Mouse (Mus musculus) cerebellum, adult 2 months (tissue): ENCODE results near the gene Prkag2.

Experiments used
- CTCF ChIP-seq: fragments of 200-500 bp; IDR thresholded peaks from 2 replicates; pipeline ENCODE4 v1.5.1; 2011; ENCODE audit warnings: low read depth, mild to moderate bottlenecking, control low read depth, low read length, moderate library complexity, borderline replicate concordance; ENCODE audit not compliant: insufficient read depth
- POLR2A ChIP-seq: fragments of 200-500 bp; IDR thresholded peaks from 2 replicates; pipeline ENCODE4 v1.6.1; 2011; ENCODE audit warnings: low read length, control low read depth, borderline replicate concordance; ENCODE audit not compliant: insufficient read depth

DNA sequence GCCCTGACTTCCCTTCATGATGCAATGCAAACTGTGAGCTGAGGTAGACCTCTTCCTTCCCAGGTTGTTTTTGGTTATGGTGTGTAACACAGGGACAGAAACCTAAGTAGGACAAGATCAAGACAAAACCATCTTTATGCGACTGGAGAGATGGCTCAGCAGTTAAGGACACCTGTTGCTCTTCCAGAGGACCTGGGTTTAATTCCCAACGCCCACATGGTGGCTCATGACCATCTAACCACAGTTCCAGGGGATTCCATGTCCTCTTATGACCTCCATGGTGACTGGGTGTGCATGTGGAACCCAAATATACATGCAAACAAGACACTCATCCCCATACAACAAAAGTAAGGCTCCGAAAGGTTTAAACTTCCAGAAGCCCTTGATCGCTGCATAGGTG, 171.6 kb downstream of the Prkag2 start:
- TF ChIP-seq POLR2A (no peak), CTCF (no peak)
